Mouse (Mus musculus) stomach, embryonic 15.5 days (tissue): ENCODE data around the gene Itga9. TPM values are rescaled to one million over a fixed set of nuclear protein-coding genes. Genes with fewer than 3 reads are reported as not detected.
A peak's percentile ranks its signal among the peaks of the same experiment; 100 is the strongest.

Experiments used
- ATAC-seq: fragments of 200-750 bp; cut with Nextera tagmentation; 2 replicates; pipeline ENCODE4 v1.8.0; 2017; ENCODE audit warnings: low read depth, moderate number of reproducible peaks, moderate TSS enrichment; ENCODE audit not compliant: insufficient read depth, low FRiP score
- H3K27ac ChIP-seq: fragments of 300-500 bp; sonication (generic); 2 replicates; pipeline ENCODE4 v1.5.1; 2015; ENCODE audit warnings: mild to moderate bottlenecking, inconsistent platforms
- H3K27me3 ChIP-seq: fragments of 300-500 bp; sonication (generic); replicated peaks from 2 replicates; pipeline ENCODE4 v1.6.1; 2015; ENCODE audit warnings: inconsistent platforms
- H3K36me3 ChIP-seq: fragments of 300-500 bp; sonication (generic); 2 replicates; pipeline ENCODE4 v1.6.1; 2015; ENCODE audit warnings: inconsistent platforms
- H3K4me1 ChIP-seq: fragments of 300-500 bp; sonication (generic); 2 replicates; pipeline ENCODE4 v1.6.1; 2015; ENCODE audit warnings: inconsistent platforms
- H3K4me2 ChIP-seq: fragments of 300-500 bp; sonication (generic); 2 replicates; pipeline ENCODE4 v1.6.1; 2015; ENCODE audit warnings: mild to moderate bottlenecking, inconsistent platforms
- H3K4me3 ChIP-seq: fragments of 300-500 bp; sonication (generic); replicated peaks from 2 replicates; pipeline ENCODE4 v1.5.1; 2015; ENCODE audit warnings: inconsistent platforms
- H3K9ac ChIP-seq: fragments of 300-500 bp; sonication (generic); 2 replicates; pipeline ENCODE4 v1.6.1; 2015; ENCODE audit warnings: inconsistent platforms
- H3K9me3 ChIP-seq: fragments of 300-500 bp; sonication (generic); 2 replicates; pipeline ENCODE4 v1.6.1; 2016; ENCODE audit warnings: inconsistent platforms
- WGBS: fragments of 180-500 bp; shearing (Covaris S2); methylation state at CpG from one replicate; pipeline ENCODE4 v1.1.7; 2015; 5-methylcytosine and 5-hydroxymethylcytosine counted together
- polyA plus RNA-seq: library from polyadenylated mRNA; unstranded; fragments of >200 nt; fragmentation: Nextera tagmentation; extraction: Ambion mirVana; gene quantifications from 2 replicates; pipeline ENCODE4 v1.2.1, GENCODE M21; 2015

Itga9 gene
- polyA plus RNA-seq, 1 experiment from 2014 or later = 17.6 TPM

- Histone ChIP-seq H3K9me3 (no peaks in the 10 kb centered on the region), H3K4me3 (no peak overlapping the region), H3K36me3 (0 out of 2 replicates have a peak, but pooled peaks cover 6% of the 10 kb centered on the region), H3K27me3 (no peaks in the 10 kb centered on the region), H3K4me2 (no peak overlapping the region), H3K27ac (no peak overlapping the region), H3K4me1 (no peaks in the 10 kb centered on the region), H3K9ac (no peak overlapping the region)
- 61% methylated on average over 7 of the region's 7 CpGs for WGBS
- ATAC-seq = no peak
Measured at GRCm38 (mm10) chr9:118624146-118624545, 17.7 kb downstream of the Itga9 start.

DNA sequence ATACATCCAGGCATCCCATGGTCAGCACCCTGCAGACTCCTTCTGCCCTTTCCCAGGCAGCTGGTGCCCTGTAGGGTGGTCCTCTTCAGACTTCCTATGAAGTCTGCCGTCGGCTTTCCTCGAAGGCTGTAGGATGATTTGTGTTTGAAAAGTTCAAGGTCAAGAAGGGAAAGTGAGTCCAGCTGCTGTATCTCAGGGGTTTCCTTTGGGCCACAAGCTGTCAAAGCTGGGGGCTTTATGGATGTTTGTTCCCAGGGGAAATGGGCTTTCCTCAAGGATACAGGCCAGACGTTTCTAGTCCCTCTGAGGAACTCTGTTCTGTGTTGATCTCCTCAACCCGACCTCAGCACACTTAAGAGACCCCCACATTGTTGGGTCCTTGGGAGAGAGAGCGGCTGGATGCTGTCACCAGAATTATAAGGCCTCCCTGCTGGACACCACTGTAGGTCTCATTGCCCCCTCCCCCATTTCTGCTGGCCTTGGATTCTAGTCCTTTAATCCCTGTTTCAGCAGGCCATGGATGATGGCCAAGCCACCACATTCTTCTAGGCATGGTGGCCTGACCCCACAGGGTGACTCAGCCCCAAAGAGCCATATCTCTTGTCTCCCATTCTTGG lies 23.4 kb downstream of the Itga9 start:
- 30% methylated on average over 6 of the region's 6 CpGs for WGBS
- Histone ChIP-seq H3K9me3 (no peaks in the 10 kb centered on the region), H3K4me2 (no peak overlapping the region), H3K36me3 (0 out of 2 replicates have a peak, but pooled peaks cover 9% of the 10 kb centered on the region), H3K27ac (peak overlapping the region; percentile 53), H3K4me1 (0 out of 2 replicates have a peak, but pooled peaks cover 7% of the 10 kb centered on the region), H3K27me3 (no peaks in the 10 kb centered on the region), H3K4me3 (no peak overlapping the region), H3K9ac (no peak overlapping the region)
- peak; percentile 82; the same call in 1 of the 2 replicates for ATAC-seq

DNA sequence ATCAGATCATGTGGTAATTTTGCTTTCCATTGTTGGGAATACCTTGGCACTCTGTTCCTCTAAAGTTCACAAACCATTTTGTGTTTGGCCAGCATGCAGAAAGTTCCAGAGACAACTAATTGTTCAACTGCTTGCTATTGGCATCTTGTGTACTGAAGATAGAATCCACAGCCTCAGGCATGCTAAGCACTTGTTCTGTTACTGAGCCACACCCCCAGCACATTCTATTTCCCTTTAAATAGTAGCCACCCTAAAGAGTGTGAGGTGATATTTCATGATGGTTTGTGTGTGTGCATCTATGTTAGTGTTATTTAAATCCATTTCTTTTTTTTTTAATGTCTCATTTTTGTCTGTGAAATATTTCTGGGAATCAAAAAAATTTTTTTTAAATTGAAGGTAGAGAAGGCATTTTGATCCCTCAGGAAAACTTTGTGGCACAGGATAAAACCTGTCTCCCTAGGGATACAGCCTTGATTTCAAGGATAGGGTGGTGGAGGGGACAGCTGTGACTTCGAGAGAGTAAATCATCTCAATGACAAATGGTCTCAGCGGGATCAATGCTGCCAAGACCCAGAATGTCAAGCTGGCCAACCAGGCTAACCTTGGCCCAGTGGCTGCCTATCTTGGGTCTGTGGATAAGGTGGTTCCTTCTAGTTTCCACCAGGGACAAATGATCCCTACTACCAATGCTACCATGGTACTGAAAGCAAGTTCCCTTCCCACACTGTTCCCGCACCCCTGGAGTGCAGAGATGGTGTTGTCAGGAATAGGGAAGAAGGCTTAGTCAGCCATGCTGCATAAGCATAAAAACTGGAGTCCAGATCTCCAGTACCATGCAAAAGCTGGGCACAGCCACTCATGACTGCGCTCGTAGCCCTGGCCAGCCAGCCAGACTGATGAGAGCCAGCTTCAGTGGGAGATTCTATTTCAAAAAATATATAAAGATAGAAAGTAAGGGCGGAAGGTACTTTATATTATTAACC lies 25.6 kb downstream of the Itga9 start:
- H3K9ac ChIP-seq = no peak overlapping the region
- ATAC-seq = no peak
- 75% methylated on average over 6 of the region's 6 CpGs for WGBS
- no peak overlapping the region for H3K27ac ChIP-seq
- H3K4me1 ChIP-seq = 0 out of 2 replicates have a peak, but pooled peaks cover 7% of the 10 kb centered on the region
- H3K4me3 ChIP-seq = no peak overlapping the region
- H3K4me2 ChIP-seq = no peak overlapping the region
- 0 out of 2 replicates have a peak, but pooled peaks cover 15% of the 10 kb centered on the region for H3K36me3 ChIP-seq
- H3K27me3 ChIP-seq = no peaks in the 10 kb centered on the region
- no peaks in the 10 kb centered on the region for H3K9me3 ChIP-seq

DNA sequence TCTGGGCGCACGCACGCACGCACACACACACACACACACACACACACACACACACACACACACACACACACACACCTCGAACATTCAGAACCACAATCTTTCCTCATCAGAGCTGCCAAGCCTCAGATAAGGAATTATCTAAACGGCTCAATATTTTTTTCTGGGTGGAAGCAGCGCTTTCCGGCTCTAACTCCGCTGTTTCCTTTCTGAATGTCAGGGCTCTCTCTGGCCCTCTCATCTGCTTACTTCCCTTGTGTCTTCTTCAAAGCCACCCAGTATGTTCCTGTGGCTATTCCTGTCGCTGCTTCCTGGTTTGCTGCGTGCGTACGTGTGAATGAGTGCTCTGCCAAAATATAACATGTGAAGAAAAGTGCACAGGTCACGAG lies 26.3 kb downstream of the Itga9 start:
- 0 out of 2 replicates have a peak, but pooled peaks cover 7% of the 10 kb centered on the region for H3K4me1 ChIP-seq
- no peak overlapping the region for H3K27ac ChIP-seq
- WGBS = 38% methylated on average over 14 of the region's 14 CpGs
- no peak overlapping the region for H3K9ac ChIP-seq
- no peak for ATAC-seq
- H3K4me3 ChIP-seq = no peak overlapping the region
- H3K4me2 ChIP-seq = no peak overlapping the region
- H3K9me3 ChIP-seq = no peaks in the 10 kb centered on the region
- H3K27me3 ChIP-seq = no peaks in the 10 kb centered on the region
- H3K36me3 ChIP-seq = 0 out of 2 replicates have a peak, but pooled peaks cover 15% of the 10 kb centered on the region

DNA sequence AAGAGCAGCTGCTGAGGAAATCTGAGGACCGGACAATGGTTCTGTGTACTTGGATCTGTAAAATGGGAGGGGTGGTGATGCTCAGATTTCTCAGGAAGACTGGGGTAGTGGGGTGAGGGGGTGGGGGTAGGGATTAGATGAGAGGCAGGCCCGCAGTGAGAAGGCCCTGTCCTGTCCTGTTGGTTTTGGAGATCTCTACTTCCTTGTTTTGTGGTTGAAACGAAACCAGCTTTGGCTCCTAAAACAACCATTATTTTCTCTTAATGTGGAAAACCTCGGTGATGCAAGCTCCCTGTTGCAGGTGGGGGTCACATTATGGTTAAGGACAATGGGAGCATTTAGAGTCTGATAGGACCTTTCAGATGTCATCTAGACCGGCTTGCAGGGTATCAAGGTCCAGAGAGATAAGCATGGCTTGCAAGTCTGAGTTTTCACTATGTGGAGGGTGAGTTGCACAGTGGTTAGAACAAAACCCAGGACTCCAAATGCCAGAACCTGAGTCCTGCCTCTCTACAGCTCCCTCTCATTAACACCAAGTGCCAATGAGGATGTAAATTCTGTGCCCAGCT lies 32.2 kb downstream of the Itga9 start:
- peaks cover 14% of the 10 kb centered on the region; the same call in 1 of the 2 replicates for H3K36me3 ChIP-seq
- no peaks in the 10 kb centered on the region for H3K9me3 ChIP-seq
- H3K4me2 ChIP-seq = no peak overlapping the region
- no peak overlapping the region for H3K9ac ChIP-seq
- WGBS = 74% methylated on average over 5 of the region's 5 CpGs
- H3K4me1 ChIP-seq = no peaks in the 10 kb centered on the region
- no peaks in the 10 kb centered on the region for H3K27me3 ChIP-seq
- H3K27ac ChIP-seq = no peak overlapping the region
- no peak overlapping the region for H3K4me3 ChIP-seq
- ATAC-seq = no peak

DNA sequence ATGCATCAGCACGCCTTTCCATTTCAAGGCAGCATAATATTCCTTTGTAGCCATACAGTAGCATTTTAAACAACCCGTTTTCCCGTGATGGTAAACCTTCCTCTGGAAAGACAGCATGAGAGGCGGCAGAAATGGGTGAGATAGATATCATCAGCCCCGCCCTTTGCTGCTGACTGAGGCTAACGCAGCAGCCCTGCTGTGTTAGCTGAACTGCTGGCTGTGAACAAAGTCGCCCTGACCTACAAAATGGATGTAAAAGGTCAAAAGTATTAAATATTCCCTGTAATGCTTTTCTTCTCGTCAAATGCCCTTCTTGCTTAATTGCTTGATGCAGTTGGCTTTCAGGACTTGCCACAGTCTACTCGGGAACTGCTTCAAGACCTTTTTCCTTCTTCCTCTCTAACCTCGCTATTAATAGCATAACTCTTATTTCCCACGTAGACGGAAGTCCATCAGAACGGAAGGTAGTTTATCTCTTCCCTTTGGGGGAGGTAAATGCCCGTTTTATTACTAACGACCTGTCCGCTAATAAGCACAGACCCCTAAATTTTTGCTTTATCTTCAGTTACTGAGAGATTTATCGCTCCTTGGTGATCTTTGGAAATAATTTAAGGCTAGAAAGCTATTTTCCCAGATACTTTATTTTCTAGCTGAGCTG lies 39.3 kb downstream of the Itga9 start:
- no peaks in the 10 kb centered on the region for H3K27me3 ChIP-seq
- H3K4me3 ChIP-seq = no peak overlapping the region
- 70% methylated on average over 17 of the region's 17 CpGs for WGBS
- H3K9ac ChIP-seq = no peak overlapping the region
- H3K9me3 ChIP-seq = no peaks in the 10 kb centered on the region
- ATAC-seq = no peak
- no peaks in the 10 kb centered on the region for H3K36me3 ChIP-seq
- H3K27ac ChIP-seq = no peak overlapping the region
- H3K4me1 ChIP-seq = no peaks in the 10 kb centered on the region
- no peak overlapping the region for H3K4me2 ChIP-seq

GRCm38 (mm10) chr9:118647495-118647894 lies 41.0 kb downstream of the Itga9 start:
- H3K27me3 ChIP-seq = no peaks in the 10 kb centered on the region
- H3K4me1 ChIP-seq = no peaks in the 10 kb centered on the region
- no peak overlapping the region for H3K4me2 ChIP-seq
- no peaks in the 10 kb centered on the region for H3K36me3 ChIP-seq
- ATAC-seq = no peak
- no peak overlapping the region for H3K9ac ChIP-seq
- 59% methylated on average over 3 of the region's 3 CpGs for WGBS
- H3K4me3 ChIP-seq = no peak overlapping the region
- H3K27ac ChIP-seq = no peak overlapping the region
- no peaks in the 10 kb centered on the region for H3K9me3 ChIP-seq

DNA sequence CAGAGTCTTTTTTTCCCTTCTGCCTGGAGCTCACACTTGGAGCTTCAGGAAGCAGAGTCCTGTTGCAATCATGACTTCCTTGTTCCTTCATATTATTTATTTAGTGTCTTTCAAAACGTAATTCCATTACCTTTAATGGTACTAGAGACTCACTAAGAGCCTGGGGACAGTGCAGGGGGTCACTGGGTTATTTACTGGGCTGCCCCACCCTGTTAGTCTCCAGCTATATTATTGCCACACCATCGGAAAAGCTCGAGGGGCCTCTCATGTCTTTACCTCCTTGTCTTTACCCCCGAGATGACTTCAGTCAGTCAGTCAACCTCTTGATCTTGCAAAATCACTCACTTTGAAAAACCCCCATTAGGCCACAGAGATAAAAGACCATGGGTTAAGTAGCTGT lies 44.5 kb downstream of the Itga9 start:
- H3K27me3 ChIP-seq = no peaks in the 10 kb centered on the region
- no peak overlapping the region for H3K27ac ChIP-seq
- H3K4me2 ChIP-seq = no peak overlapping the region
- no peak for ATAC-seq
- no peak overlapping the region for H3K4me3 ChIP-seq
- H3K9ac ChIP-seq = no peak overlapping the region
- H3K9me3 ChIP-seq = no peaks in the 10 kb centered on the region
- H3K4me1 ChIP-seq = no peaks in the 10 kb centered on the region
- 31% methylated on average over 4 of the region's 4 CpGs for WGBS
- 0 out of 2 replicates have a peak, but pooled peaks cover 9% of the 10 kb centered on the region for H3K36me3 ChIP-seq

- WGBS = 70% methylated on average over 2 of the region's 2 CpGs
Measured at GRCm38 (mm10) chr9:118651939-118652338, 45.4 kb downstream of the Itga9 start.

DNA sequence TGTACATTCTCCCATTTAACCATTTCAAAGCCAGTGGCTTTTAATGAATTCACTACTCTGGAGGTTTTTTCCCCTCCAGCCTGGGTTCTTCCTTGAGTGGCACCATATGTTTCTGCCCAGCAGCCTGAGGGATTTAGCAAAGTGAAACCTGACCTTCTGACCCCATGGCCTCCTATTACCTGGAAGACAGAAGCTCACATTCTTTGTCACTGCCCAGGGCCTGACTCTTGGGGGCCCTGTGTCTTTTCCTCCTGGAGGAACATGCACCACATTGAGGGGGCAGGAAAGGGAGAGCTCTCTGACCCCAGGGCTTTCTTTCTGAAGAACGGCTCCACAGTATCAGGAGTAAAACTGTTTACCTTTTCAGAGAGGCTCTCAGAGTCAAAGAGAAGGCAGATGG lies 46.9 kb downstream of the Itga9 start:
- Histone ChIP-seq H3K27ac (no peak overlapping the region), H3K4me3 (no peak overlapping the region), H3K9ac (no peak overlapping the region), H3K9me3 (no peaks in the 10 kb centered on the region), H3K36me3 (0 out of 2 replicates have a peak, but pooled peaks cover 9% of the 10 kb centered on the region), H3K4me1 (no peaks in the 10 kb centered on the region), H3K4me2 (no peak overlapping the region), H3K27me3 (no peaks in the 10 kb centered on the region)
- ATAC-seq = no peak
- 26% methylated on average over 1 of the region's 1 CpGs for WGBS

More at GRCm38 (mm10) chr9:118651939-118652338, 45.4 kb downstream of the Itga9 start:
- Histone ChIP-seq H3K9me3 (no peaks in the 10 kb centered on the region), H3K36me3 (0 out of 2 replicates have a peak, but pooled peaks cover 9% of the 10 kb centered on the region), H3K4me3 (no peak overlapping the region), H3K4me1 (no peaks in the 10 kb centered on the region), H3K27ac (no peak overlapping the region), H3K9ac (no peak overlapping the region), H3K27me3 (no peaks in the 10 kb centered on the region), H3K4me2 (no peak overlapping the region)
- ATAC-seq = no peak

DNA sequence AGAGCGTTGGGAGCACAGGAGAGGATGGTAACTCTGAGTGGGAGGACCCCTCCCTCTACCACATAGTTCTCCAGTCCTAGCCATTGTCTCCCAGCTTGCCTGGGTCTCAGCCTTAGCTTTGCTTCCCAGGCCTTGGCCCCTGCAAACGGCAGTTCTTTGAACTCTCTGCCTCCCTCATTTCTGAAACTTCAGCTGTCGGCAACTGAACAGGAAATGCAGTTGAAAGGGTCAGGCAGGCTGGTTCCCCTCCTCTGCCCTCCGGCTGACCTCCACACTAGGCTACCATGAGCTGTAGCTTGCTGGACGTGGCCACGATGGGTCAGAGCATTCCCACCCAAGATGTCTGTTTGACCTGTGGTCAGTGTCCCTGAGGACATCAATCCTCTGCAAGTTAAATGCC lies 48.5 kb downstream of the Itga9 start:
- ATAC-seq = no peak
- no peak overlapping the region for H3K4me2 ChIP-seq
- no peak overlapping the region for H3K4me3 ChIP-seq
- H3K4me1 ChIP-seq = no peaks in the 10 kb centered on the region
- no peaks in the 10 kb centered on the region for H3K9me3 ChIP-seq
- H3K27ac ChIP-seq = no peak overlapping the region
- no peak overlapping the region for H3K9ac ChIP-seq
- H3K36me3 ChIP-seq = 0 out of 2 replicates have a peak, but pooled peaks cover 9% of the 10 kb centered on the region
- H3K27me3 ChIP-seq = no peaks in the 10 kb centered on the region
- 24% methylated on average over 6 of the region's 6 CpGs for WGBS
